Mouse (Mus musculus): ENCODE measurements around the gene Prkcd. TPM values are rescaled to one million over a fixed set of nuclear protein-coding genes. Genes with fewer than 3 reads are reported as not detected.

Prkcd gene
- 50.1 TPM for polyA plus RNA-seq (2014; fragmentation: Illumina TruSeq; extraction: RNeasy Lipid Tissue Mini Kit (QIAGEN cat#74804); ENCODE audit: insufficient read depth, low read depth, low replicate concordance)

DNA sequence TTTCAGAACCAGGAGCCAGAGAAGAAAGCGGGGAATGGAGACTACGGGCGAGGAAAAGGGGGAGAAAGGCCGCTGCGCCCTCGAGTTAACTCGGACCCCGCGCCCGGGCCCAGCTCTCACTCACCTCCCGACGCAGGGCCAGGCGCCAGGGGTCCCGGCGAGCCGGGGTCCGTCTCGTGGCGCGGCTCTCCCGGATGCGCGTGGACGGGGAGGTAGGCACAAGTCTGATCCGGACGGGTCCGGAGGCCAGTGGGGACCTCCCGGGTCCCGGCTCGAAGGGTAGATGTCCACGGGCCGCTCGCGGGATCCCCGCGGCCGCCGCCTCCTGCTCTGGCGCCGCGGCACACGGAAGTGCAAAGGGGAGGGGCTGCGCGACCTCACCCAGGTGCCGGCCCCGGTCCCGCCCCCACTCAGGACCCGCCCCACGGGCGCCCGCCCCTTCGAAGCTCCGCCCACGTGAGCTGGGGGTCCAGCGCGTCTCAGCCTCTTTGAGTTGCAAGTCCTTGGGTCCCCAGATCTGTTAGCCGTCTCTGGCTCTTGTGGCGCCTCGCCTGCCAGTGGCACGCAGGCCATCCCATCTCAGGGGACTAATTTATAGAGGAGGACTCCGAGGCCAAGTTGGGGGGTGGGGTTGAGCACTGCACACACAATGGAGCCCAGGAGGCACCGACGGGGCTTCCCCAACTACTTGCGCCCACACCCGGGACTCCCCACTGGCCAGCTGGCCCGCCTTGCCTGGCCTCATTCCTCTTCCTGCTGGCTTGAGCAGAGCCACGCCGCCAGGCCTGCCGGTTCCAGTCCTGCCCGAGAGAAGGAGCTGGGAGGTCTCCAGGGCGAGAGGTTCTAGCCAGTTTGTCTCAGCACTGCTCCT lies at the start of gene Prkcd:
TSS of gene Prkcd (minus strand) at position 355 of the 871 bp plus-strand sequence.

DNA sequence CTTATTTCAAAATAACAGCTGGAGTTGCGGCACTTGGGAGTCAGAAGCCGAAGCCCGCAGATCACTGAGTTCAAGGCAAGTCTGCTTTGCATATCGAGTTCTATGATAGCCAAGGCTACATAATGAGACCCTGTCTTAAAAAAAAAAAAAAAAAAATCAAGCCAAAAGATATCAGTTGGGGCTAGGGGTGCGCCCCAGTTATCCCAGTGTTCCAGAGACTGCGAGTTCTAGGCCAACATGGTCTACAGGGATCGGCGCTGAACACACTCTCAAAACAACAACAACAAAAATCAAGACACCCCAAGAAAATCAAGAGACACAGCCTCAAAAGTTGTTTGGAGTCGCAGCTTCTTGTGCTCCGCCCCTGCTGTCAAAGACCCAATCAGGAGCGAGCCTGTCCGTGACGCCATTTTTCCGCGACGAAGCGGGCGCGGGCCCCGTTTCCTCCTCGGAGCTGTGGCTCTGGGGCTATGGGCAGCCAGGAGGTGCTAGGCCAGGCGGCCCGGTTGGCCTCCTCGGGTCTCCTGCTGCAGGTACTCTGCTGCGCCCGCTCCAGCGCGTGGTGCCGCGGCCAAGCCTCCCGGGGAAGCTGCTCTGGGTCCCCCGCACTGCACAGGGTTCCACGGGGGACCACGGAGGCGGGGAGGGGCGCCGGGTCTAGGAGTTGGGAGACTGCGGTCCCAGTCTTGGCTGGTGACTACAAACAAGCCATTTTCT lies 28.1 kb upstream of the Prkcd start, which contains the start of gene Rft1:
TSS of gene Rft1 (plus strand) at position 418 of the 717 bp plus-strand sequence.

DNA sequence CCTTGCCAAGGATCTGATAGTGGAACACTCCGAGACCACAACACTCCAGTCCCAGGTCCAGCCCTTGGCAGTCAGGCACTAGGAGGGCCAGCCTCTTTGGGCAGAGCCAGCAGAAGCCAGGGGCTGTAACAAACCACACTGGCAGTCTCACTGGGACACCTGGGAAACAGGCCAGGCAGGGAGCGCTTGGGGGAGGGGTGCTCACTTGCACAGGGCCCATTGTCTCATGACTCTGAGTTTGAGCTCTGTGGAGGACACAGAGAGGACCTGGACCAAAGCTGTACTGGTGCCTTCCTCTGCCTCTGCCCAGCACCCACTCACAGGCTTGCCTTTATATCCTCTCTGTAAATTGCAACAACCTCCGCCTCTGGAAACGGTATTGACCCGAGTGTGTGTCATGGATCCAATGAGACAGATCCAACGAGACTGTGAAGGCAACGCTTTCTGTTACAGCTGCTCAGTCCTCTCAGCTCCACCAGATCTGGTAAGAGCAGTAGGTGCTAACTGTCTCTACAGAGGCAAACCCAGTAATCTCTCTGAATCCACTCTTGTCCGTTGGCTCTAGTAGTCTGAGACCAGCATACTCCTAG lies 77.8 kb downstream of the Prkcd start, which contains the start of gene Tkt:
TSS of gene Tkt (plus strand) at position 229 of the 590 bp plus-strand sequence.

Other genes with a start within 250 kb of the Prkcd start
- gene Dcp1a, start 146.7 kb downstream of the Prkcd start, polyA plus RNA-seq (2014; fragmentation: Illumina TruSeq; extraction: RNeasy Lipid Tissue Mini Kit (QIAGEN cat#74804); ENCODE audit: insufficient read depth, low read depth, low replicate concordance) = 6.4 TPM
- gene Cacna1d, start 134.8 kb downstream of the Prkcd start, polyA plus RNA-seq (2014; fragmentation: Illumina TruSeq; extraction: RNeasy Lipid Tissue Mini Kit (QIAGEN cat#74804); ENCODE audit: insufficient read depth, low read depth, low replicate concordance) = 7.0 TPM
- gene Tkt, start 77.9 kb downstream of the Prkcd start, polyA plus RNA-seq (2014; fragmentation: Illumina TruSeq; extraction: RNeasy Lipid Tissue Mini Kit (QIAGEN cat#74804); ENCODE audit: insufficient read depth, low read depth, low replicate concordance) = 158 TPM
- gene Rft1, start 28.1 kb upstream of the Prkcd start, polyA plus RNA-seq (2014; fragmentation: Illumina TruSeq; extraction: RNeasy Lipid Tissue Mini Kit (QIAGEN cat#74804); ENCODE audit: insufficient read depth, low read depth, low replicate concordance) = 8.4 TPM
- gene Sfmbt1, start 88.6 kb upstream of the Prkcd start, polyA plus RNA-seq (2014; fragmentation: Illumina TruSeq; extraction: RNeasy Lipid Tissue Mini Kit (QIAGEN cat#74804); ENCODE audit: insufficient read depth, low read depth, low replicate concordance) = 2.6 TPM
- 25.9 TPM for gene Tmem110, start 199.4 kb upstream of the Prkcd start, polyA plus RNA-seq (2014; fragmentation: Illumina TruSeq; extraction: RNeasy Lipid Tissue Mini Kit (QIAGEN cat#74804); ENCODE audit: insufficient read depth, low read depth, low replicate concordance)